Mouse (Mus musculus) forebrain, embryonic 16.5 days (tissue): Measurements from ENCODE around the gene Calr4. TPM values are rescaled to one million over a fixed set of nuclear protein-coding genes. Genes with fewer than 3 reads are reported as not detected.

Source experiments
- ATAC-seq: fragments of 200-750 bp; cut with Nextera tagmentation; 2 replicates; pipeline ENCODE4 v1.8.0; 2017; ENCODE audit warnings: mild to moderate bottlenecking, moderate library complexity
- H3K27ac ChIP-seq: fragments of 300-500 bp; sonication (generic); 2 replicates; pipeline ENCODE4 v1.5.1; 2014; ENCODE audit warnings: low read length, control low read depth
- H3K27me3 ChIP-seq: fragments of 300-500 bp; sonication (generic); replicated peaks from 2 replicates; pipeline ENCODE4 v1.6.1; 2014; ENCODE audit warnings: low read length; ENCODE audit not compliant: control insufficient read depth, insufficient read depth
- H3K36me3 ChIP-seq: fragments of 300-500 bp; sonication (generic); 2 replicates; pipeline ENCODE4 v1.6.1; 2014; ENCODE audit not compliant: control insufficient read depth, insufficient read depth
- H3K4me1 ChIP-seq: fragments of 300-500 bp; sonication (generic); replicated peaks from 2 replicates; pipeline ENCODE4 v1.6.1; 2014; ENCODE audit warnings: low read length; ENCODE audit not compliant: control insufficient read depth, insufficient read depth
- H3K4me2 ChIP-seq: fragments of 300-500 bp; sonication (generic); 2 replicates; pipeline ENCODE4 v1.6.1; 2014; ENCODE audit warnings: mild to moderate bottlenecking, low read length, control low read depth
- H3K4me3 ChIP-seq: fragments of 300-500 bp; sonication (generic); replicated peaks from 2 replicates; pipeline ENCODE4 v1.5.1; 2014; ENCODE audit warnings: mild to moderate bottlenecking, low read length, control low read depth
- H3K9ac ChIP-seq: fragments of 300-500 bp; sonication (generic); replicated peaks from 2 replicates; pipeline ENCODE4 v1.6.1; 2014; ENCODE audit warnings: low read depth, low read length, control low read depth
- H3K9me3 ChIP-seq: fragments of 300-500 bp; sonication (generic); 2 replicates; pipeline ENCODE4 v1.6.1; 2016; ENCODE audit warnings: low read length; ENCODE audit not compliant: control insufficient read depth
- WGBS: fragments of 180-500 bp; shearing (Covaris S2); extraction: QIAGEN DNeasy Blood & Tissue Kit; methylation state at CpG from one replicate; pipeline ENCODE4 v1.1.7; 2014; 5-methylcytosine and 5-hydroxymethylcytosine counted together
- polyA plus RNA-seq: library from polyadenylated mRNA; unstranded; fragments of >200 nt; fragmentation: Nextera tagmentation; extraction: Ambion mirVana; gene quantifications from 2 replicates; pipeline ENCODE4 v1.2.1, GENCODE M21; 2015

The Calr4 gene
- polyA plus RNA-seq, 1 experiment from 2014 or later: 0.44 TPM

DNA sequence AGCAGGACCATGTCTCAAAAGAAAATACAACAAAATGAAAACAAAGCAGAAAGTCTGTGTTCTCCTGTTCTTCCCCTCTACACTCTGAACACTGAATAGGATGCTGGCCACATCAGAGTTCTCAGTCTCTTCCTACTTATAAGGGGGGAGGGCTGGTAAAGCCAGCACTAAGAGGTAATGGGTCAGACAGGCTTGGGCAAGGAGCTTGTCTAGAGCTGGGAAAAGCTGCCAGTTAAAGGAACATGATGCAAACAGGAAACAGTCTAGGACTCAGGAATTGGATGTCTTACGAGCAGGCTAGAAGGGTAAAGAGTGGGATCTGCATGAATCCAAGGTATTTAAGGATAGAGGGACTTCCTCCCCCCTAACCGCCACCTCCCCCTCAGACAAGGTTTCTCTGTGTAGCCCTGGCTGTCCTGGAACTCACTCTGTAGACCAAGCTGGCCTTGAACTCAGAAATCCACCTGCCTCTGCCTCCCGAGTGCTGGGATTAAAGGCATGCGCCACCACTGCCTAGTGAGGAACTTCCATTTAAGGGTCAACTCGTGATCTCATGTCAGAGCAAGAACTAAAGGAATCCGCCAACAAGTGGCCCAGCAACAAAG lies 10.8 kb downstream of the Calr4 start:
- Histone ChIP-seq H3K9me3 (no peaks in the 10 kb centered on the region), H3K4me3 (no peak overlapping the region), H3K9ac (no peak overlapping the region), H3K4me1 (no peaks in the 10 kb centered on the region), H3K27me3 (no peaks in the 10 kb centered on the region), H3K36me3 (no peaks in the 10 kb centered on the region), H3K4me2 (no peak overlapping the region), H3K27ac (no peak overlapping the region)
- WGBS: 88% methylated on average over 6 of the region's 6 CpGs
- no peak for ATAC-seq

DNA sequence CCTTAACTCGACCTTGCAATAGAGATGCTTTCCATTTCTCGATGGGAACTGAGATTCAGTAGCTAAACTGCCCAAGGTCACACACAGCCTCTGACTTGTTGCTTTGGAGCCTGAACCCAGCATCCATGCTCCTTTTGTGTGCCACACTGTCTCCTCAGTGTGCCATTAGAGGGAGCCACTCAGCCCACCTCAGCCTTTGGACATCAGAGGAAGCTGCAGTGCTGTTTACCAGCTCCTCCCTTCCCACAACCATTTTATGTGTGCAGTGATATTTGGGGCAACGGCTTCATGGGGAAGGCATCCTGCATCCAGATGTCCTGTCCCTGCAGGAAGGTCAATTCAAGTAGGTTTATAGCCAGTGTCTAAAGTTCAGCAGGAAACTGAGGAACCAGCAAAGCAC lies 17.3 kb downstream of the Calr4 start:
- H3K9ac ChIP-seq: no peak overlapping the region
- H3K36me3 ChIP-seq: no peaks in the 10 kb centered on the region
- no peak overlapping the region for H3K4me3 ChIP-seq
- ATAC-seq: no peak
- no peak overlapping the region for H3K4me2 ChIP-seq
- H3K4me1 ChIP-seq: no peaks in the 10 kb centered on the region
- H3K27me3 ChIP-seq: no peaks in the 10 kb centered on the region
- no peak overlapping the region for H3K27ac ChIP-seq
- 47% methylated on average over 3 of the region's 3 CpGs for WGBS
- no peaks in the 10 kb centered on the region for H3K9me3 ChIP-seq

DNA sequence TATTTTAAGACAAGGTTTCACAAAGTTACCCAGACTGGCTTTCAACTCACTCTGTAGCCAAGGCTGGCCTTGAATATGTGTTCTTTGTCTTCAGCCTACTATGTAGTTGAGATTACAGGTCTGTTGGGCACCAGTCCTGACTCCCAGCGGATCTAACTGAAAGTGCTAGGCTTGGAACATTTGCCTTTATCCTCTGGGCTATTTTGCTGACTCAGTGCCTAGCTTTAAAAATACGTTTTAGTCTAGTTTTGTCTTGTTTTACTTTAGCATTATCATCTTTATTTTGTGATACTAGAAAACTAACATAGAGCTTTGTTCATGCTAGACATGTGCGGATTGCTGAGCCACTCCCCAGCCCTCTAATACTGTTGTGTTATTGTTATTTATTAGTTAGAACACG lies 17.9 kb downstream of the Calr4 start:
- Histone ChIP-seq H3K4me3 (no peak overlapping the region), H3K27ac (no peak overlapping the region), H3K36me3 (no peaks in the 10 kb centered on the region), H3K9me3 (no peaks in the 10 kb centered on the region), H3K27me3 (no peaks in the 10 kb centered on the region), H3K4me1 (no peaks in the 10 kb centered on the region), H3K4me2 (no peak overlapping the region), H3K9ac (no peak overlapping the region)
- 78% methylated on average over 4 of the region's 4 CpGs for WGBS
- ATAC-seq: no peak

DNA sequence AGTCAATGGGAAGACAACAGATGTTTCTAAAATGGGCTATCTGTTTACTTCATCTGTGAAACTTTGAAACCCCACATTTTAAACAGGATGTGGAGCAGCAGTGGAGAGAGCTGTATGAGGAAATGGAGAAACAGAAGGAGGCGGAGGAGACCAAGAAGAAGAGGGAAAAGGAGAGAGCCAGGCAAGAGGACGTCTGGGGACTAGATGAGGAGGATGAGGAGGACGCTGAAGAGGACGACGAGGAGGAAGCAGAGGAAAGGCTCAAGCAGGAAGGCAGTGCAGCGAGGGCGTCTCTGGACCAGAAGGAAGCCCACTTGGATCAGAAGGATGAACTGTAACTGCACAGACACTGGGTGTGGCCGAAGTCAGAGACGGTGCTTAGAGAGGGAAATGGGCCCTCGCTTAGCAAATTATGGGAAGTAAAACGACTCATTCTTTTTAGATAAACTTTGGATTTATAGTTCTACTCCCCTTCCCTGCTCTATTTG lies 19.4 kb downstream of the Calr4 start:
- no peaks in the 10 kb centered on the region for H3K36me3 ChIP-seq
- H3K9me3 ChIP-seq: no peaks in the 10 kb centered on the region
- H3K9ac ChIP-seq: no peak overlapping the region
- WGBS: 79% methylated on average over 11 of the region's 11 CpGs
- no peak for ATAC-seq
- no peak overlapping the region for H3K4me2 ChIP-seq
- no peaks in the 10 kb centered on the region for H3K4me1 ChIP-seq
- no peak overlapping the region for H3K4me3 ChIP-seq
- H3K27me3 ChIP-seq: no peaks in the 10 kb centered on the region
- H3K27ac ChIP-seq: no peak overlapping the region

DNA sequence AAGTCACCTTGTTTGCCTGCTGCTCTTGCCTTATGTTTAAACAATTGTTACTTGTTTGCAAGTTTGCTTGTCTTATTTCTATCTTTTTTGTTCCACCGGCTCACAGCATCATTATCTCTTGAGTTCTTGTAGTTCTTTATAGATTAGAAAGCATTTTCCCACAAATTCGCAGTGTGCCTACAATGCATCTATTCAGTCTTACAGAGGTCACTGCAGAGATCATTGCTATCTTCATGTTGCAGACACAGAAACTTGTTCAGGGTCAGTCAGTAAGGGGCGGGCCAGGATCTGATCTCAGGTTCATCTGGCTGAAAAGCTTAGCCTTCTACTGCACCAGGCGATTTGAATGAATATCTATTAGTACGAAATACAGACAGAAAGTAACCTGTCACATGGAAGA lies 20.2 kb downstream of the Calr4 start:
- WGBS: 85% methylated on average over 5 of the region's 5 CpGs
- H3K27ac ChIP-seq: no peak overlapping the region
- H3K27me3 ChIP-seq: no peaks in the 10 kb centered on the region
- no peak for ATAC-seq
- H3K4me1 ChIP-seq: no peaks in the 10 kb centered on the region
- no peak overlapping the region for H3K4me3 ChIP-seq
- H3K4me2 ChIP-seq: no peak overlapping the region
- H3K9ac ChIP-seq: no peak overlapping the region
- no peaks in the 10 kb centered on the region for H3K36me3 ChIP-seq
- no peaks in the 10 kb centered on the region for H3K9me3 ChIP-seq

DNA sequence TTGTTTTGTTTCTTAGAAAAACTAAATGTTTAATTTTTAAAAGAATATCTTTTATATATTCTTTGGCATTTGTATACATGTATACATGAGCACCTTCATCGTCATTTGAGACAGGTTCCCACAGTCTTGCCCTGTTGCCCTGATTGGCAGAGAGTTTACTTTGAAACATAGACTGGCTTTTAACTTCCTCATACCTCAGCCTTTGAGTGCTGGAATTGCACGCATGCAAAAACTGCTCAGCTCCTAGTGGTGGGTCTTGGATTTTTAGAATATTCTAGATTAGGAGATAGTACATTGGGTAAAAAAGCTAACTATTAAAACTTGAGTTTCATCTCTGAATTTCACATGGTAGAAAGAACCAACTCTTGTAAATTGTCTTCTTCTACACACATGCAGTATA lies 21.0 kb downstream of the Calr4 start:
- 83% methylated on average over 2 of the region's 2 CpGs for WGBS
- no peaks in the 10 kb centered on the region for H3K27me3 ChIP-seq
- no peak overlapping the region for H3K4me3 ChIP-seq
- H3K4me2 ChIP-seq: no peak overlapping the region
- no peaks in the 10 kb centered on the region for H3K4me1 ChIP-seq
- H3K9ac ChIP-seq: no peak overlapping the region
- ATAC-seq: no peak
- no peak overlapping the region for H3K27ac ChIP-seq
- H3K36me3 ChIP-seq: no peaks in the 10 kb centered on the region
- no peaks in the 10 kb centered on the region for H3K9me3 ChIP-seq

DNA sequence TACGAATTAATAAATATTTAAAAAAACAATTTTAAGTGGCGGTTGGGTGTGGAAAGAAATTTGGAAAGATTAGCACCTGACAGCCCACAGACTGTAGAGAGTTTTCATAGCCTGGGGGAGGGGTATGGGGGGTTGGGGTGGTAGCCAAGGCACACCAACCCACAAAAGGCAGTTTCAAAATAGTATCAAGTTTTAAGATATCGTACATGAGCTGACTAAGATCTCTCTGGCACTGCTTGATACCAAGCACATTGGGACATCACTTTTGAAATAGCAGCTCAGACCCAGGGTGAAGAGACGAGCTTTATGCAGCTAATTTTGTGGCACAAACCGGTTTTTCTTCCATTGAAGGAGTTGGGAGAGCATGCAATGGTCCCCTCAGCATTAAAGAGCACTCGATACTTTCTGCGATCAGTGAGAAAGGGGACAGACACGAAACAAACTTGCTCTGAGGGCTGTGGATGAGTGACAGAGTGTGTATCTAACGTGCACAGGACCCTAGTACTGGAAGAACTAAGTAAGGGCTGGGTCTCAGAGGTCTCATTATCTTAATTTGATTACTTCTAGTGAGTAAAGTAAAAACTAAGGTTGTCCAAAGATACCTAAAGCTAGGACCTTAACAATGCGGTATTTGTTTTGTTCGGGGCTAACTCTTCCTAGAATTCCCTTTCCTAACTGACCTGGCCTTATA lies 21.6 kb downstream of the Calr4 start:
- Histone ChIP-seq H3K4me1 (no peaks in the 10 kb centered on the region), H3K4me2 (no peak overlapping the region), H3K4me3 (no peak overlapping the region), H3K27me3 (no peaks in the 10 kb centered on the region), H3K9ac (no peak overlapping the region), H3K27ac (no peak overlapping the region), H3K36me3 (no peaks in the 10 kb centered on the region), H3K9me3 (no peaks in the 10 kb centered on the region)
- ATAC-seq: no peak
- 86% methylated on average over 11 of the region's 11 CpGs for WGBS

DNA sequence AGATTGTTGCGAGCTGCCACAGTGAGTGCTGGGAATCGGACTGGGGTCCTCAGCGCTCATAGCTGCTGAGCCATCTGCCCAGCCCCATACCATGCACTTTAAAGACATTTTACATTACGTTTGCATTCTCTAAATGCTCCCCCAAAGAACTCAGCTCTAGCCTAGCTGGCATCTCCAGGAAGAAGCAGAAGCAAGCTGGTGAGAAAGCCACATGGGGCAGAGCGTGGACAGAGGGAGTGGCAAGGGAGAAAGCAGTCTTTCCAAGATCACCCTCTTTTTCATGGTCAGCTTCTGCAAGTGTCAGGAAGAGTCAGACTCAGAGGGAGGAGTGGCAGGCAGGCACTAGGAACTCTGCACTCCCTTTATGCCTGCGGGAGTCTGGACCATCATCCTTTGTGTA lies 22.5 kb downstream of the Calr4 start:
- Histone ChIP-seq H3K4me1 (no peaks in the 10 kb centered on the region), H3K27me3 (no peaks in the 10 kb centered on the region), H3K4me2 (no peak overlapping the region), H3K36me3 (no peaks in the 10 kb centered on the region), H3K9ac (no peak overlapping the region), H3K27ac (no peak overlapping the region), H3K9me3 (no peaks in the 10 kb centered on the region), H3K4me3 (no peak overlapping the region)
- WGBS: 84% methylated on average over 6 of the region's 6 CpGs
- no peak for ATAC-seq

DNA sequence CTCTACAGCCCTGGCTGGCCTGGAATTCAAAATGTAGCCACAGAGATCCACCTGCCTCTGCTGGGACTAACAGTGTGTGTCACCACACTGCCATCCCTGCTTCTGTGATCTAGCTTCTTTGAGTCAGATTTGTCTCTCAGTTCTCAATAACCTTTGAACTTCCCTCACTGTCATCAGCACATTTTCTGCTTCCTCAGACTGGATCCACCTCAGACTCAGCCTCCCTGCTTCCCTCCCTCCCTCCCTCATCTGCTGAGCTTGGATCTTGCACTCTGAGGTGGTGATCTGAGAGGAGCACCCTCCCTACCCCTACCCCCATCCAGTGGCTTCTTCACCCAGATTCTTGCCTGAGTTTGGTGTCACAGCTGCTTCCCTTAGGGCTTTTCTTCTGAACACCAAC lies 23.4 kb downstream of the Calr4 start:
- H3K9ac ChIP-seq: no peak overlapping the region
- no peak for ATAC-seq
- no peak overlapping the region for H3K27ac ChIP-seq

More for the DNA sequence above, 23.4 kb downstream of the Calr4 start:
- Histone ChIP-seq H3K36me3 (no peaks in the 10 kb centered on the region), H3K4me2 (no peak overlapping the region), H3K4me1 (no peaks in the 10 kb centered on the region), H3K27me3 (no peaks in the 10 kb centered on the region), H3K4me3 (no peak overlapping the region), H3K9me3 (no peaks in the 10 kb centered on the region)
